Mouse (Mus musculus): ENCODE data around the gene Auts2. TPM values are rescaled to one million over a fixed set of nuclear protein-coding genes. Genes with fewer than 3 reads are reported as not detected.

Auts2 gene
- polyA plus RNA-seq, 2 experiments: 38.3 to 50.8 TPM

DNA sequence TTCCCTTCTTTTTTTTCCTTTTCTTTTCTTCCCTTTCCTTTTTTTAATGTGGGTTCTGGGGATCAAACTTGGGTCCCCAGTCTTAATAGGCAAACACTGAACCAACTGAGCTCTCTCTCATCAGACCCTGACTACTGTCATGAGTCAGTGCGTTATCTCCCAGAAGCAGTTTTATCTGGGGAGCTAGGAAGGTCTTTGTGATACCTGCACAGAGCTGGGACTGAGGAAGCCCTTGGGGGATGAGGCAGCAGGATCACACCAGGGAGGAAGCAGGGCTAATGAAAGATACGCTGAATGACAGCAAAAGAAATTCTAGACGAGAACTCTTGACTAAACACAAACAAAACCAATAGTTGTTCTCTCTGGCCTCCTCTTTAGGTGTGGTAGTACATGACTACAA is 727.6 kb downstream of the Auts2 start:
- WGBS: 82% methylated on average over 3 of the region's 3 CpGs
- H3K9ac ChIP-seq (ENCODE audit: low read depth, low read length, severe bottlenecking): no peak overlapping the region
- no peaks in the 10 kb centered on the region for H3K9me3 ChIP-seq (ENCODE audit: control insufficient read depth, low read length)
- H3K36me3 ChIP-seq (ENCODE audit: control insufficient read depth, insufficient read depth, low read length): no peaks in the 10 kb centered on the region
- H3K4me3 ChIP-seq (replicated peaks; ENCODE audit: low read length): no peak overlapping the region
- H3K4me1 ChIP-seq (ENCODE audit: control insufficient read depth, insufficient read depth, low read length): peaks cover 14% of the 10 kb centered on the region
- ATAC-seq (ENCODE audit: low FRiP score, low read depth) (no peak), DNase-seq (ENCODE audit: low spot score) (no peak)
- H3K4me2 ChIP-seq (replicated peaks; ENCODE audit: low read depth, low read length, severe bottlenecking): no peak overlapping the region
- no peak overlapping the region for H3K27ac ChIP-seq (replicated peaks; ENCODE audit: low read depth, low read length)
- TF ChIP-seq POLR2A (IDR thresholded peaks at IDR 0.05; ENCODE audit: borderline replicate concordance, extremely low read depth, insufficient read depth, insufficient read length): no peak
- no peaks in the 10 kb centered on the region for H3K27me3 ChIP-seq (ENCODE audit: control insufficient read depth, insufficient read depth, low read length)

DNA sequence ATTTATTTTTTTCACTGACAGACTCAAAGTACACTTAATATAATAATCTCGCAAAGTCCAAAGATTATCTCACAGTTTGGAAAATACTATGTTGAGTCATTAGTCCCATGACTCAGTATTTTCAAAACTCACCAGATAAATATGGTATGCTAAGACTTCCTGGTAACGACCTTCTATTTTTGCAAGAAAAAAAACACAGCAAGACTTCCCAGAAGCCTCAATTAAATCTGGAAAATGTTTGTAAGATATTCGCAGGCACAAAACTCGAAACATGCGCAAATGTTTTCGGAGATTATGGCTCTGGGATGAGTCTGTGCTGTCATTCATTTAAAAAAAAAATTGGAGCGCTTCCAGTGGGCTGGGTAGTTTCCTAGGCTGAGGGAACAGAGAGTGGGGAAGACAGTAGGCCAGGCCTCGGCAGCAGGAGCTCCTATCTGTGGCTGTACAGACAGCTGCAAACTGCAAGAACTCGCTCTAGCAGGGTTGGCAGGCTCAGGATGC is 728.6 kb downstream of the Auts2 start:
- Histone ChIP-seq H3K4me3 (replicated peaks; ENCODE audit: low read length) (no peak overlapping the region), H3K4me2 (replicated peaks; ENCODE audit: low read depth, low read length, severe bottlenecking) (no peak overlapping the region), H3K9ac (ENCODE audit: low read depth, low read length, severe bottlenecking) (no peak overlapping the region), H3K4me1 (ENCODE audit: control insufficient read depth, insufficient read depth, low read length) (peaks cover 14% of the 10 kb centered on the region), H3K27me3 (ENCODE audit: control insufficient read depth, insufficient read depth, low read length) (no peaks in the 10 kb centered on the region), H3K9me3 (ENCODE audit: control insufficient read depth, low read length) (no peaks in the 10 kb centered on the region), H3K27ac (replicated peaks; ENCODE audit: low read depth, low read length) (no peak overlapping the region), H3K36me3 (ENCODE audit: control insufficient read depth, insufficient read depth, low read length) (no peaks in the 10 kb centered on the region)
- ATAC-seq (ENCODE audit: low FRiP score, low read depth) (no peak), DNase-seq (ENCODE audit: low spot score) (peak; percentile 62)
- WGBS: 69% methylated on average over 9 of the region's 9 CpGs
- TF ChIP-seq POLR2A (IDR thresholded peaks at IDR 0.05; ENCODE audit: borderline replicate concordance, extremely low read depth, insufficient read depth, insufficient read length): no peak

DNA sequence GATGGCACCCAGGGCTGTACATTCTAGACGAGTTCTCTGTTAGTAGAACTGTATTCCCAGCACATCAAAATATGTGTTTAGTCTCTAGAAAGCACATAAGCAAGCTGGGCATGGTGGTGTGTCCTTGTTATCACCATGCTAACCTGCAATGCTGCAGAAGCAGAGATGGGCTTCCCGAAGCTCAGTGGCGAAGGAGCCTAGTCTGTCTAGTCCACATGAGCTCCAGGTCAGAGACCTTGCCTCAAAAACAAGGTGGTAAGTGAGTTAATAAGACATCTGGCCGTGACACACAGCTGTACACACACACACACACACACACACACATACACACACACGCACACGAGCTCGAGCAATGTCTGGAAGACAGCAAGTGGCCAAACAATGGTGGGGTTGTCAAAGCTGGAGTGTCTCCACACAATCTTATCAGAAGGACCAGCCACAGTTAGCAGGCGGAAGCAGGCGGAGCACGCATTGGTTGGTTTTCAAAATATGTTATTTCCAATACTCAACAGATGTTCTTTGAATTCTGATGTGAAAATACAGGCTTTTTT is 729.1 kb downstream of the Auts2 start:
- no peak for ATAC-seq (ENCODE audit: low FRiP score, low read depth)
- H3K27me3 ChIP-seq (ENCODE audit: control insufficient read depth, insufficient read depth, low read length): no peaks in the 10 kb centered on the region
- H3K4me3 ChIP-seq (replicated peaks; ENCODE audit: low read length): no peak overlapping the region
- DNase-seq (ENCODE audit: low spot score): no peak
- no peaks in the 10 kb centered on the region for H3K9me3 ChIP-seq (ENCODE audit: control insufficient read depth, low read length)
- no peaks in the 10 kb centered on the region for H3K36me3 ChIP-seq (ENCODE audit: control insufficient read depth, insufficient read depth, low read length)
- TF ChIP-seq POLR2A (IDR thresholded peaks at IDR 0.05; ENCODE audit: borderline replicate concordance, extremely low read depth, insufficient read depth, insufficient read length): no peak
- WGBS: 71% methylated on average over 10 of the region's 10 CpGs
- H3K4me1 ChIP-seq (ENCODE audit: control insufficient read depth, insufficient read depth, low read length): peaks cover 14% of the 10 kb centered on the region
- no peak overlapping the region for H3K4me2 ChIP-seq (replicated peaks; ENCODE audit: low read depth, low read length, severe bottlenecking)
- no peak overlapping the region for H3K9ac ChIP-seq (ENCODE audit: low read depth, low read length, severe bottlenecking)
- H3K27ac ChIP-seq (replicated peaks; ENCODE audit: low read depth, low read length): no peak overlapping the region

DNA sequence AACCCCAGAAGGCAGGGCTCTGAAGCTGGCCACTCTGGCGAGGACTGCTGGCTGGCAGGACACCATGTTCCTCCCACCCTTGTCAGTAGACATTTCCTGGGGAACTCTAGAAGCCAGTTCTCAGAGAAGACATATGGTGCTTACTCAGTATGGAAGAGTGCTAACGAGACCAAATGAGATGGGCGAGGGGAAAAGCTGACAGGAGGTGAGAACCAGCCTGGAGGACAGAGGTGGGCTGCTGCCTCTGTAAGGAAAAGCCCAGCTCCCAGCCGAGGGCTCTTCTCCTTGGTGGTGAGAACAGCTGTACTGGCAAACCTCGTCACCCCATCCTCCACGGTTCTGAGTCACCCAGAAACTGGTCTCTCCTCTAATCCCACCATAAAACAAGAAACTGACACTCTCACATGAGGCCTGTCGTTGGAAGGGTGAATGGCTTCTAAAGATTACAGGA is 729.8 kb downstream of the Auts2 start:
- WGBS: 40% methylated on average over 7 of the region's 7 CpGs
- DNase-seq (ENCODE audit: low spot score): no peak
- Histone ChIP-seq H3K27ac (replicated peaks; ENCODE audit: low read depth, low read length) (no peak overlapping the region), H3K27me3 (ENCODE audit: control insufficient read depth, insufficient read depth, low read length) (no peaks in the 10 kb centered on the region), H3K9ac (ENCODE audit: low read depth, low read length, severe bottlenecking) (no peak overlapping the region), H3K4me2 (replicated peaks; ENCODE audit: low read depth, low read length, severe bottlenecking) (no peak overlapping the region), H3K36me3 (ENCODE audit: control insufficient read depth, insufficient read depth, low read length) (no peaks in the 10 kb centered on the region), H3K4me3 (replicated peaks; ENCODE audit: low read length) (no peak overlapping the region), H3K4me1 (ENCODE audit: control insufficient read depth, insufficient read depth, low read length) (peaks cover 14% of the 10 kb centered on the region), H3K9me3 (ENCODE audit: control insufficient read depth, low read length) (no peaks in the 10 kb centered on the region)
- TF ChIP-seq POLR2A (IDR thresholded peaks at IDR 0.05; ENCODE audit: borderline replicate concordance, extremely low read depth, insufficient read depth, insufficient read length): no peak
- peak; percentile 41; the same call in 1 of the 2 replicates for ATAC-seq (ENCODE audit: low FRiP score, low read depth)

DNA sequence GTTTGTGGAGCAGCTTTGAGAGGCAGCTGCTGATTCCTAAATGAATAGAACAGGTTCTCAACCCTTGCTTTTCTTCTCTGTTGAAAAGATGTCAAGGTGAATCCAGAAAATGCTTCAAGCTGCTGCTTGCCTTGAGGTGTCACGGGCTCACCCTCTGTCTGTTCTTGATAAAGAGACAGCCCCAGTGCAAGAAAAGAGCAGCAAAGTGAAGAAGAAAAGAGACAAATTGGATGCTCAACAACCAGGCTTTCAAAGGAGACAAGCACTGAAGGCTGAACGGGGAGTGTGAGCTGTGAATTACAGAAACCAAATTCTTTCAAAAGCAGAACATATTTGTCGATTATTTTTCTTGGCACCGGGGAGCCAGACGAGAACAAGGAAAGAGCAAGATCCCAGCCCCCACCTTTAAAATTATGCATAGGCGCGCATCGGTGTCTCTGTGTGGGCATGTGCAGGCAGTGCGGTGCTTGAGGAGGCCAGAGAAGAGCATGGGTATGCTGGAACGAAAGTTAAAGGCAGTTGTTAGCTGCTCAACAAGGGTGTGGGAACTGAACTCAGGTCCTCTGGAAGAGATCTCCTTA is 730.6 kb downstream of the Auts2 start:
- ATAC-seq (ENCODE audit: low FRiP score, low read depth) (no peak), DNase-seq (ENCODE audit: low spot score) (no peak)
- Histone ChIP-seq H3K27me3 (ENCODE audit: control insufficient read depth, insufficient read depth, low read length) (no peaks in the 10 kb centered on the region), H3K4me1 (ENCODE audit: control insufficient read depth, insufficient read depth, low read length) (peaks cover 14% of the 10 kb centered on the region), H3K9ac (ENCODE audit: low read depth, low read length, severe bottlenecking) (no peak overlapping the region), H3K27ac (replicated peaks; ENCODE audit: low read depth, low read length) (no peak overlapping the region), H3K36me3 (ENCODE audit: control insufficient read depth, insufficient read depth, low read length) (no peaks in the 10 kb centered on the region), H3K4me3 (replicated peaks; ENCODE audit: low read length) (no peak overlapping the region), H3K4me2 (replicated peaks; ENCODE audit: low read depth, low read length, severe bottlenecking) (no peak overlapping the region), H3K9me3 (ENCODE audit: control insufficient read depth, low read length) (no peaks in the 10 kb centered on the region)
- 72% methylated on average over 10 of the region's 10 CpGs for WGBS
- TF ChIP-seq POLR2A (IDR thresholded peaks at IDR 0.05; ENCODE audit: borderline replicate concordance, extremely low read depth, insufficient read depth, insufficient read length): no peak

All from limb, embryonic 14.5 days (tissue).